Mouse (Mus musculus) spleen, postnatal 0 days (tissue): Measurements from ENCODE around the gene Ppfia4. TPM values are rescaled to one million over a fixed set of nuclear protein-coding genes. Genes with fewer than 3 reads are reported as not detected.

Experiments
- polyA plus RNA-seq: library from polyadenylated mRNA; unstranded; fragments of >200 nt; fragmentation: Nextera tagmentation; extraction: Ambion mirVana; gene quantifications from 2 replicates; pipeline ENCODE4 v1.2.1, GENCODE M21; 2015

The Ppfia4 gene
- 2.3 and 2.7 TPM in 2 replicates for polyA plus RNA-seq

DNA sequence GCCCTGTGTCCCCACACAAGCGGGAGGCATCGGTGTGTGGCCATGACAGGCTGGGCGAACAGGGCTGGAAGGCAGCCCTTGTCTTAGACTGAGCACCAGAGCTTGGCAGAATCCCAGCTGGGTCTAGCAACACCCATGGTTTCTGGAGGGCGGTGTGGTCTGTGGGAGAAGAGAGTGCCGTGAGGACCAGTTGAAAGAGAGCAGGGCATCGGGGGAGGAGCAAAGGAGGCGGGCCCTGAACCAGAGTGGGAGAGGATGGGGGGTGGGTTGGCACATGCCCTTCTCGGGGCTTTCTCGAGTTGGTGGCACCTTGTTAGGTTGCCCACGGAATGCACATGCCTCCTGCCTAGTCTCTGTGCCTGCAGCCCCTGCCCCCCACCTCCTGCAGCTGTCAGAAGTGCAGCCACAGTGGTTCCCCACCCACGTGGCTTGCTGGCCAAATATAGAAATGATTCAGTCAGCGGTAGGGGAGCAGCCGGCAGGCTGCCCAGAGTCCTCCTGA lies at the start of gene Ppfia4:
Ppfia4 (minus strand) TSS at position 159 of the 502 bp plus-strand sequence.

DNA sequence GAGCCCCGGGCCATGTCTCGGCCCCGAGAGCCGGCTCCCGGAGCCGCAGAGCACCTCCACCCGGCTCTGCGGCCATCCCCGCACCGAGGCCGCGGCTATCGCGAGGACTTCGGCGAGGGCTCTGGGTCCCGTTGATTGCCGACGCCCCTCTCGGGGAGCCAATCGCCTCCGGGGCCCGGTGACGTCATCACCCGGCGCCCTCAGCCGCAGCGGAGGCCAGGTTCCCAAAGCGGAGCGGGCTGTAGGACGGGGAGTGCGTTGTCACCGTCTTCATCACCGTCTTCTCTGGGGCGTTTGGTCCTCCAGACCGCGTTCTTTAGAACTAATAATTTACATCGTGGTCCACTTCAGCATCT lies 29.1 kb upstream of the Ppfia4 start, which contains the start of gene Tmem183a:
Tmem183a (minus strand) TSS at position 123 of the 356 bp plus-strand sequence.

DNA sequence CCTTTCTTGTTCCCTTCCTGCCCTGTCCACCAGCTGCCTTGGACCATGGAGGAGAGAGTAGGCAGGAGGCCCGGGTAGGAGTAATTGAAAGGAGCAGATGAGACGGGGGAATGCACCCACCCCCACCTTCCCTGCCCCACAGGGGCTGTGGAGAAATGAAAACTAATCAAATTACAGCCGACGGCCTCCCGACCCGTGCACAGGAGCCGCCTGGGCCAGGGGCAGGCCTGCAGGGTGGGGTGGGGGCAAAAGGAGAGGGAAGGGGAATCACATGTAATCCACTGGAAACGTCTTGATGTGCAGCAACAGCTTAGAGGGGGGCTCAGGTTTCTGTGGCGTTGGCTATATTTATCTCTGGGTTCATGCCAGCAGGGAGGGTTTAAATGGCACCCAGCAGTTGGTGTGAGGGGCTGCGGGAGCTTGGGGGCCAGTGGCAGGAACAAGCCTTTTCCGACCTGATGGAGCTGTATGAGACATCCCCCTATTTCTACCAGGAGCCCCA lies 43.1 kb downstream of the Ppfia4 start, which contains the start of gene Myog:
Myog (plus strand) TSS at position 392 of the 502 bp plus-strand sequence.

Other genes with a start within 250 kb of the Ppfia4 start
- gene Chit1, start 221.7 kb downstream of the Ppfia4 start, polyA plus RNA-seq, result 0.25 and 0.38 TPM in 2 replicates
- 39.8 and 60.1 TPM in 2 replicates for gene Chil1, start 150.8 kb downstream of the Ppfia4 start, polyA plus RNA-seq
- gene Mybph, start 139.5 kb downstream of the Ppfia4 start, polyA plus RNA-seq, result 0.06 TPM in 1 of 2 replicates, not detected in the other
- gene Adora1, start 97.5 kb downstream of the Ppfia4 start, polyA plus RNA-seq, result 0.13 and 0.16 TPM in 2 replicates
- 0.07 and 0.19 TPM in 2 replicates for gene Myog, start 42.9 kb downstream of the Ppfia4 start, polyA plus RNA-seq
- gene Tmem183a, start 29.1 kb upstream of the Ppfia4 start, polyA plus RNA-seq, result 40.6 and 41.8 TPM in 2 replicates
- 0.08 and 0.13 TPM in 2 replicates for gene 4933406M09Rik, start 53.0 kb upstream of the Ppfia4 start, polyA plus RNA-seq
- 21.5 and 24.5 TPM in 2 replicates for gene Cyb5r1, start 72.6 kb upstream of the Ppfia4 start, polyA plus RNA-seq
- 144 and 159 TPM in 2 replicates for gene Adipor1, start 82.5 kb upstream of the Ppfia4 start, polyA plus RNA-seq
- gene Klhl12, start 122.6 kb upstream of the Ppfia4 start, polyA plus RNA-seq, result 34.9 and 36.9 TPM in 2 replicates
- gene Rabif, start 161.7 kb upstream of the Ppfia4 start, polyA plus RNA-seq, result 21.6 and 21.8 TPM in 2 replicates
- not detected in 2 replicates for gene Mgat4e, start 216.8 kb upstream of the Ppfia4 start, polyA plus RNA-seq
- gene Kdm5b, start 227.2 kb upstream of the Ppfia4 start, polyA plus RNA-seq, result 14.2 and 17.6 TPM in 2 replicates